Mouse (Mus musculus): ENCODE results near the gene Rbpms2. TPM values are rescaled to one million over a fixed set of nuclear protein-coding genes. Genes with fewer than 3 reads are reported as not detected.
"Not testable (repeated sequence)": the region's sequence is repeated elsewhere in the genome, so short reads cannot be mapped to it uniquely, and the experiment has no call there.

Rbpms2 gene
- total RNA-seq, 1 experiment: 44.7 TPM

DNA sequence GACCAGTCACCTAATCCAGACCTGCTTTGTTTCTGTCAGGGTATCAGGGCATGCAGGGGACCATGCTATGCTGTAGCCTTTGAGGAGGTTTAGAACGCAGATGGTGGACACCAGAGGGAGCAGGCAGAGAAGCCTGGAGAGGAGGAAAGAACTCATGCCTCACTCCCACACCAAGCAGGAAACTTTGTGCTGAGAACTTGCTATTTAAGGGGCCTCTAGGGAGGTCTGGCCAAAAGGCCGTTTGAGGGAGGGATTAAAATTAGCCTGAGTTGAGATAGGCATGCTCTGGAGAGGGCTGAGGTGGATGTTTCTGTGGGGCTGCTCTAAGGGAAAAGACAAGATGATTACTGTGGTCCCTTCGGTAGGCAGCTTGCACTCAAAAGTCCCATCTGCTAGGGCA lies 16.5 kb downstream of the Rbpms2 start:
- Histone ChIP-seq H3K9ac (ENCODE audit: insufficient read depth, low read depth, low read length, poor library complexity, severe bottlenecking) (no peak overlapping the region), H3K4me3 (ENCODE audit: insufficient read depth in 1 of 2, low read depth in 1 of 2, low read length in 2 of 2, poor library complexity in 1 of 2, severe bottlenecking in 1 of 2) (no peak overlapping the region), H3K9me3 (ENCODE audit: control insufficient read depth, insufficient read depth, low read depth, low read length) (no peaks in the 10 kb centered on the region), H3K36me3 (ENCODE audit: control insufficient read depth, insufficient read depth, low read length, poor library complexity, severe bottlenecking) (peaks cover 21% of the 10 kb centered on the region; the same call in 1 of the 2 replicates), H3K27ac (ENCODE audit: insufficient read depth, low read depth, low read length, poor library complexity, severe bottlenecking) (no peak overlapping the region), H3K4me1 (ENCODE audit: control insufficient read depth in 2 of 2, insufficient read depth in 2 of 2, low read length in 2 of 2, poor library complexity in 1 of 2) (peaks cover 15 to 41% of the 10 kb centered on the region in 2 experiments)
- DNase-seq (ENCODE audit: low read depth, low spot score): no peak
- TF ChIP-seq ZNF384 (IDR thresholded peaks at IDR 0.05; ENCODE audit: low read depth, low read length) (no peak), CHD2 (IDR thresholded peaks at IDR 0.05; ENCODE audit: low read depth, low read length) (no peak), HCFC1 (IDR thresholded peaks at IDR 0.05; ENCODE audit: borderline replicate concordance, insufficient read depth, low read length) (no peak)
- in situ Hi-C loops (cut with MboI; ENCODE audit: low sequenced_read_pairs in 2 of 2, unreplicated experiment in 2 of 2): no loop called here

DNA sequence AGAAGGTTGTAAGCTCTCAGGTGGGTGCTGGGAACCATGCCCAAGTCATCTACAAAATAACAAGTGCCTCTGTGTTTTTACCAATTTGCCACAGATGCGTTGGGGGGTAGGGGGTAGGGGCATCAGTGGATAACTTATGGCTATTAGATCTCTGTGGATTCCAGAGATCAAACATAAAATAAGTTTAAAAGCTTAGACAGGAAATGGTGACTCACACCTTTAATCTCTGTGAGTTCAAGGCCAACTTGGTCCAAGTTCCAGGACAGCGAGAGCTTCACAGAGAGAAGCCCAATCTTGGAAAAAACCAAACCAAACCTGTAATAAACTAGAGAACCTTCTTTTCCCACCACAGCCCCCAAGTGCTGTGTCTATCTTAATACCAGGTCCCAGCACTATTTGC lies 17.3 kb downstream of the Rbpms2 start:
- Histone ChIP-seq H3K27ac (ENCODE audit: insufficient read depth, low read depth, low read length, poor library complexity, severe bottlenecking) (no peak overlapping the region), H3K9me3 (ENCODE audit: control insufficient read depth, insufficient read depth, low read depth, low read length) (no peaks in the 10 kb centered on the region), H3K9ac (ENCODE audit: insufficient read depth, low read depth, low read length, poor library complexity, severe bottlenecking) (no peak overlapping the region), H3K4me3 (ENCODE audit: insufficient read depth in 1 of 2, low read depth in 1 of 2, low read length in 2 of 2, poor library complexity in 1 of 2, severe bottlenecking in 1 of 2) (no peak overlapping the region), H3K36me3 (ENCODE audit: control insufficient read depth, insufficient read depth, low read length, poor library complexity, severe bottlenecking) (peaks cover 24% of the 10 kb centered on the region; the same call in 1 of the 2 replicates), H3K4me1 (ENCODE audit: control insufficient read depth in 2 of 2, insufficient read depth in 2 of 2, low read length in 2 of 2, poor library complexity in 1 of 2) (peaks cover 14 to 38% of the 10 kb centered on the region in 2 experiments)
- TF ChIP-seq MAFK (IDR thresholded peaks at IDR 0.05; ENCODE audit: insufficient read depth, low read depth, low read length): no peak
- no peak for TF ChIP-seq ZC3H11A (IDR thresholded peaks at IDR 0.05; ENCODE audit: borderline replicate concordance, low read depth, low read length)
- TF ChIP-seq HCFC1 (IDR thresholded peaks at IDR 0.05; ENCODE audit: borderline replicate concordance, insufficient read depth, low read length): no peak
- TF ChIP-seq CHD2 (IDR thresholded peaks at IDR 0.05; ENCODE audit: low read depth, low read length): no peak
- TF ChIP-seq ZNF384 (IDR thresholded peaks at IDR 0.05; ENCODE audit: low read depth, low read length): no peak
- in situ Hi-C loops (cut with MboI; ENCODE audit: low sequenced_read_pairs in 2 of 2, unreplicated experiment in 2 of 2): no loop called here
- DNase-seq (ENCODE audit: low read depth, low spot score): no peak

DNA sequence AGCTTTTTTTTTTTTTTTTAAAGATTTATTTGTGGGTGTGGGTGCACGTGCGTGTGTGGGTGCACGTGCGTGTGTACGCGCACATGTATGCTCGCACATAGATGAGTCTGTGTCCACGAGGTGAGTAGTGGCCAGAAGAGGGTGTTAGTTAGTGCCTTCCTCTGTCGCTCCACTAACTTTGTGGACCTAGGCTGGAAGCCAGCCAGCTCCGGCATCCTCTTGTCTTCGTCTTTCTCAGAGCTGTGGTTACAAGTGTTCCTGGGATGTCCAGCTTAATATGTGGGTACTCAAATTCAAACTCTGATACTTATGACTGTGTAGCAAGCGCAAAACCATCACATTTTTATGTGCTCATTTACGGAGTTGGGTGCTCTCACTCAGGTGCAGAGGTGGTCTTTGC lies 19.3 kb downstream of the Rbpms2 start:
- in situ Hi-C loops (cut with MboI; ENCODE audit: low sequenced_read_pairs in 2 of 2, unreplicated experiment in 2 of 2): no loop called here
- no peak for DNase-seq (ENCODE audit: low read depth, low spot score)
- TF ChIP-seq ZC3H11A (IDR thresholded peaks at IDR 0.05; ENCODE audit: borderline replicate concordance, low read depth, low read length): no peak
- TF ChIP-seq HCFC1 (IDR thresholded peaks at IDR 0.05; ENCODE audit: borderline replicate concordance, insufficient read depth, low read length): no peak
- no peak for TF ChIP-seq MAFK (IDR thresholded peaks at IDR 0.05; ENCODE audit: insufficient read depth, low read depth, low read length)
- no peak for TF ChIP-seq ZNF384 (IDR thresholded peaks at IDR 0.05; ENCODE audit: low read depth, low read length)
- no peak for TF ChIP-seq CHD2 (IDR thresholded peaks at IDR 0.05; ENCODE audit: low read depth, low read length)
- no peak overlapping the region for H3K27ac ChIP-seq (ENCODE audit: insufficient read depth, low read depth, low read length, poor library complexity, severe bottlenecking)
- H3K4me1 ChIP-seq (ENCODE audit: control insufficient read depth in 2 of 2, insufficient read depth in 2 of 2, low read length in 2 of 2, poor library complexity in 1 of 2): peaks cover 7 to 26% of the 10 kb centered on the region in 2 experiments
- H3K36me3 ChIP-seq (ENCODE audit: control insufficient read depth, insufficient read depth, low read length, poor library complexity, severe bottlenecking): peaks cover 32% of the 10 kb centered on the region; the same call in 1 of the 2 replicates
- no peak overlapping the region for H3K9ac ChIP-seq (ENCODE audit: insufficient read depth, low read depth, low read length, poor library complexity, severe bottlenecking)
- H3K4me3 ChIP-seq (ENCODE audit: insufficient read depth in 1 of 2, low read depth in 1 of 2, low read length in 2 of 2, poor library complexity in 1 of 2, severe bottlenecking in 1 of 2): no peak overlapping the region
- H3K9me3 ChIP-seq (ENCODE audit: control insufficient read depth, insufficient read depth, low read depth, low read length): no peaks in the 10 kb centered on the region

DNA sequence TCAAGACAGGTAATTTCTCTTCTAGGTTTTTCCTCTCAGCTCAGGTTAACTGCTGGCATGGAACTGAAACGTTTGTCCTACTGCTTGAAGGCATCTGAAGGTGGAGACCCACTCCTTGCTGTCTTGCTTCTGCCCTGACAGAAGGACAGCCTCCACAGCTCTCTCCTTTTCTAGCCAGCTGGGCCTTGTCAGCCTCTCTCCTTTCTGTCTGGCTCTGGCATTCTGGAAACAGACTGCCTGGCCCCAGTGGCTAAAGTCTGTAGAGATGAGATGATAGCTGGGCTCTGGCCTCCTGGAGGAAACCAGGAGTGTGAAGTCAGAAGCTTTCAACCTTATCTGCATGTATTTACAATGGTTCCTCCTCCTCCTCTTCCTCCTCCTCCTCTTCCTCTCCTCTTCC lies 20.5 kb downstream of the Rbpms2 start:
- H3K4me1 ChIP-seq (ENCODE audit: control insufficient read depth in 2 of 2, insufficient read depth in 2 of 2, low read length in 2 of 2, poor library complexity in 1 of 2): peaks cover 6 to 23% of the 10 kb centered on the region in 2 experiments; a peak in 3 of 4 replicates
- H3K36me3 ChIP-seq (ENCODE audit: control insufficient read depth, insufficient read depth, low read length, poor library complexity, severe bottlenecking): peaks cover 29% of the 10 kb centered on the region; the same call in 1 of the 2 replicates
- DNase-seq (ENCODE audit: low read depth, low spot score): no peak
- in situ Hi-C loops (cut with MboI; ENCODE audit: low sequenced_read_pairs in 2 of 2, unreplicated experiment in 2 of 2): no loop called here
- no peak overlapping the region for H3K9ac ChIP-seq (ENCODE audit: insufficient read depth, low read depth, low read length, poor library complexity, severe bottlenecking)
- no peak for TF ChIP-seq HCFC1 (IDR thresholded peaks at IDR 0.05; ENCODE audit: borderline replicate concordance, insufficient read depth, low read length)
- no peak overlapping the region for H3K27ac ChIP-seq (ENCODE audit: insufficient read depth, low read depth, low read length, poor library complexity, severe bottlenecking)
- H3K4me3 ChIP-seq (ENCODE audit: insufficient read depth in 1 of 2, low read depth in 1 of 2, low read length in 2 of 2, poor library complexity in 1 of 2, severe bottlenecking in 1 of 2): no peak overlapping the region
- H3K9me3 ChIP-seq (ENCODE audit: control insufficient read depth, insufficient read depth, low read depth, low read length): no peaks in the 10 kb centered on the region

DNA sequence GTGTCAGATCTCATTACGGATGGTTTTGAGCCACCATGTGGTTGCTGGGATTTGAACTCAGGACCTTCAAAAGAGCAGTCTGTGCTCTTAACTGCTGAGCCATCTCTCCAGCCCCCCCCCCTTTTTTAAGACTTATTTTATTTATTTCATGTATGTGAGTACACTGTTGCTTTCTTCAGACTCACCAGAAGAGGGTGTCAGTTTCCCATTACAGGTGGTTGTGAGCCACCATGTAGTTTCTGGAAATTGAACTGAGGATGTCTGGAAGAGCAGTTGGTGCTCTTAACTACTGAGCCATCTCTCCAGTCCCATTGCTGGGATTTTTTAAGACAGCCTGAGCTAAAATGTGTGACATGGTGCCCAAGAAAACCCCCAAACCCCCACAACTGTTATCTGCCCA lies 22.5 kb downstream of the Rbpms2 start:
- DNase-seq (ENCODE audit: low read depth, low spot score); H3K27ac ChIP-seq (ENCODE audit: insufficient read depth, low read depth, low read length, poor library complexity, severe bottlenecking); H3K4me1 ChIP-seq (ENCODE audit: control insufficient read depth in 2 of 2, insufficient read depth in 2 of 2, low read length in 2 of 2, poor library complexity in 1 of 2); H3K9ac ChIP-seq (ENCODE audit: insufficient read depth, low read depth, low read length, poor library complexity, severe bottlenecking); H3K9me3 ChIP-seq (ENCODE audit: control insufficient read depth, insufficient read depth, low read depth, low read length); in situ Hi-C loops (cut with MboI; ENCODE audit: low sequenced_read_pairs in 2 of 2, unreplicated experiment in 2 of 2); H3K4me3 ChIP-seq (ENCODE audit: insufficient read depth in 1 of 2, low read depth in 1 of 2, low read length in 2 of 2, poor library complexity in 1 of 2, severe bottlenecking in 1 of 2): not testable (repeated sequence)
- peaks cover 31% of the 10 kb centered on the region for H3K36me3 ChIP-seq (ENCODE audit: control insufficient read depth, insufficient read depth, low read length, poor library complexity, severe bottlenecking)

All from ES-E14 (cell line).